Mouse (Mus musculus): Measurements from ENCODE around the gene Tnfrsf19. TPM values are rescaled to one million over a fixed set of nuclear protein-coding genes. Genes with fewer than 3 reads are reported as not detected.

The Tnfrsf19 gene
- polyA plus RNA-seq, 1 experiment from 2014 or later: 28.9 TPM

- Histone ChIP-seq H3K4me1 (replicated peaks) (peaks cover 49% of the 10 kb centered on the region), H3K27ac (ENCODE audit: poor library complexity, severe bottlenecking) (no peak overlapping the region), H3K27me3 (replicated peaks) (no peaks in the 10 kb centered on the region), H3K4me2 (no peak overlapping the region), H3K4me3 (no peak overlapping the region), H3K9ac (no peak overlapping the region), H3K9me3 (replicated peaks) (no peaks in the 10 kb centered on the region), H3K36me3 (0 out of 2 replicates have a peak, but pooled peaks cover 4% of the 10 kb centered on the region)
- ATAC-seq (ENCODE audit: insufficient number of reproducible peaks, low FRiP score): no peak
- WGBS: 86% methylated on average over 4 of the region's 4 CpGs
Observed at GRCm38 (mm10) chr14:60992144-60992543, 54.1 kb downstream of the Tnfrsf19 start.

GRCm38 (mm10) chr14:60988228-60988627 is 58.1 kb downstream of the Tnfrsf19 start:
- H3K4me2 ChIP-seq: no peak overlapping the region
- H3K4me1 ChIP-seq (replicated peaks): peaks cover 34% of the 10 kb centered on the region
- peak overlapping the region; percentile 9; the same call in 1 of the 2 replicates for H3K27ac ChIP-seq (ENCODE audit: poor library complexity, severe bottlenecking)
- H3K27me3 ChIP-seq (replicated peaks): no peaks in the 10 kb centered on the region
- H3K9me3 ChIP-seq (replicated peaks): no peaks in the 10 kb centered on the region
- 0 out of 2 replicates have a peak, but pooled peaks cover 4% of the 10 kb centered on the region for H3K36me3 ChIP-seq
- no peak overlapping the region for H3K4me3 ChIP-seq
- no peak for ATAC-seq (ENCODE audit: insufficient number of reproducible peaks, low FRiP score)
- WGBS: 39% methylated on average over 6 of the region's 6 CpGs
- no peak overlapping the region for H3K9ac ChIP-seq

DNA sequence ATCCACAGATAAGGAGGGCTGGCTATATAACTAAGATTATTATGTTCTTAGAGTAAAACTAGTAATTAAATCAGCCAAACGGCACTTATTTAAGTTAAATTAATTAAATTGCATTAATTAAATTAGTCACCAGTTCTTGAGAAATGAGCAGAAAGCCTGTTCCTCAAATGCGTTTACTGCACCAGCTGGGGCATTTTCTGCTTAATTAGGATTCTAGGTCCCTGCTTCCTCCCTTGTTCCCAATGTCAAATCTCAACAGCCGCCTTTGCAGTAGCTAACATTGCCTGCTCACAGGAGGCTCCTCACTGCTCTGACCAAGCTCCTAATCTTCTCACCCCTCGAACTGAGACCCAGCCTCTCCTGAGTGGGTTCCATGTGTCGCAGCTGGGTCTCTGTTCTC is 59.4 kb downstream of the Tnfrsf19 start:
- Histone ChIP-seq H3K36me3 (0 out of 2 replicates have a peak, but pooled peaks cover 6% of the 10 kb centered on the region), H3K27me3 (replicated peaks) (no peaks in the 10 kb centered on the region), H3K4me2 (no peak overlapping the region), H3K9me3 (replicated peaks) (no peaks in the 10 kb centered on the region), H3K4me1 (replicated peaks) (peaks cover 31% of the 10 kb centered on the region), H3K9ac (no peak overlapping the region), H3K4me3 (no peak overlapping the region), H3K27ac (ENCODE audit: poor library complexity, severe bottlenecking) (no peak overlapping the region)
- 61% methylated on average over 5 of the region's 5 CpGs for WGBS
- no peak for ATAC-seq (ENCODE audit: insufficient number of reproducible peaks, low FRiP score)

DNA sequence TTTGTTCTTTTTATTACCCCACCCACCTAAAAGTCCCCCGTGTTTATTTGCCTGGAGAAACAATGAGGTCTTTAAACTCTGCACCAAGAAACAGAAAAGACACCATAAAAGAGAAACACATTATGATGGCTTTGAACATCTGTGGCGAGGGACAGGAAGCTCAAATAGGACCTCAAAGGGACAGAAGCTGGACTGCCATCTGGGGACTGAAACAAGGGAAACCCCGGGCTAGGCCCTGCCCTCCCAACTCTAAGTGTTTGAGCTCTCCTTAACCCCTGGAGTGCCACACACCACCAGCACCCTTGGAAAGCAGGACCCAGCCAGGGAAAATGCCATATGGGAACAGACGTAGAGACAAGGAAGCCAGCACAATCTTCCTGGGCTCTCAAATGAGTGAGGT is 61.2 kb downstream of the Tnfrsf19 start:
- Histone ChIP-seq H3K27ac (ENCODE audit: poor library complexity, severe bottlenecking) (no peak overlapping the region), H3K4me3 (no peak overlapping the region), H3K27me3 (replicated peaks) (no peaks in the 10 kb centered on the region), H3K9ac (no peak overlapping the region), H3K4me1 (replicated peaks) (peaks cover 29% of the 10 kb centered on the region), H3K4me2 (no peak overlapping the region), H3K9me3 (replicated peaks) (no peaks in the 10 kb centered on the region), H3K36me3 (0 out of 2 replicates have a peak, but pooled peaks cover 4% of the 10 kb centered on the region)
- WGBS: 39% methylated on average over 4 of the region's 4 CpGs
- no peak for ATAC-seq (ENCODE audit: insufficient number of reproducible peaks, low FRiP score)

GRCm38 (mm10) chr14:60984266-60984665 is 62.0 kb downstream of the Tnfrsf19 start:
- ATAC-seq (ENCODE audit: insufficient number of reproducible peaks, low FRiP score): no peak
- Histone ChIP-seq H3K27ac (ENCODE audit: poor library complexity, severe bottlenecking) (no peak overlapping the region), H3K9me3 (replicated peaks) (no peaks in the 10 kb centered on the region)

DNA sequence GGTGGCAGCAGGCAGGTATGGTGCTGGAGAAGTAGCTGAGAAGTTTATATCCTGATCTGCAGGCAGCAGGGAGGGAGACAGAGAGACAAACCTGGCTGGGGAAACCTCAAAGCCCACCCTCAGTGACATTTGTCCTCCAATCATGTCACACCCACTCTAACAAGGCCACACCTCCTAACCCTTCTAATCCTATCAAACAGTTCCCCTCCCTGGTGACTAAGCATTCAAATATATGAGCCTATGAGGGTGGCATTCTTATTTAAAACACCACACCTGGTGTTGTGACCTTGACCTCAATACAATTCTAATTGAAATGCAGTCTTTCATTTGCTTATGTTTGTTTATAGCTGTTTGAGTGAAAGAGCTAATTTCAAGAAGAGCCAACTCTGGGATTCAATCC is 64.2 kb downstream of the Tnfrsf19 start:
- H3K27me3 ChIP-seq (replicated peaks): no peaks in the 10 kb centered on the region
- 0 out of 2 replicates have a peak, but pooled peaks cover 4% of the 10 kb centered on the region for H3K36me3 ChIP-seq
- no peak for ATAC-seq (ENCODE audit: insufficient number of reproducible peaks, low FRiP score)
- H3K4me3 ChIP-seq: no peak overlapping the region
- H3K4me2 ChIP-seq: no peak overlapping the region
- peaks cover 12% of the 10 kb centered on the region for H3K4me1 ChIP-seq (replicated peaks)
- H3K9me3 ChIP-seq (replicated peaks): no peaks in the 10 kb centered on the region
- no peak overlapping the region for H3K27ac ChIP-seq (ENCODE audit: poor library complexity, severe bottlenecking)
- H3K9ac ChIP-seq: no peak overlapping the region

More at GRCm38 (mm10) chr14:60984266-60984665, 62.0 kb downstream of the Tnfrsf19 start:
- WGBS: 55% methylated on average over 6 of the region's 6 CpGs
- Histone ChIP-seq H3K27me3 (replicated peaks) (no peaks in the 10 kb centered on the region), H3K9ac (no peak overlapping the region), H3K36me3 (0 out of 2 replicates have a peak, but pooled peaks cover 4% of the 10 kb centered on the region), H3K4me1 (replicated peaks) (peaks cover 29% of the 10 kb centered on the region), H3K4me3 (no peak overlapping the region), H3K4me2 (no peak overlapping the region)

GRCm38 (mm10) chr14:60980244-60980887 is 65.9 kb downstream of the Tnfrsf19 start:
- peaks cover 10% of the 10 kb centered on the region; the same call in 1 of the 2 replicates for H3K4me1 ChIP-seq (replicated peaks)
- no peaks in the 10 kb centered on the region for H3K27me3 ChIP-seq (replicated peaks)
- H3K4me2 ChIP-seq: no peak overlapping the region
- no peaks in the 10 kb centered on the region for H3K9me3 ChIP-seq (replicated peaks)
- no peak for ATAC-seq (ENCODE audit: insufficient number of reproducible peaks, low FRiP score)
- whole genome bisulfite sequencing: 88% methylated on average over 5 of the region's 5 CpGs
- no peak overlapping the region for H3K9ac ChIP-seq
- H3K4me3 ChIP-seq: no peak overlapping the region
- no peak overlapping the region for H3K27ac ChIP-seq (ENCODE audit: poor library complexity, severe bottlenecking)
- H3K36me3 ChIP-seq: 0 out of 2 replicates have a peak, but pooled peaks cover 4% of the 10 kb centered on the region

DNA sequence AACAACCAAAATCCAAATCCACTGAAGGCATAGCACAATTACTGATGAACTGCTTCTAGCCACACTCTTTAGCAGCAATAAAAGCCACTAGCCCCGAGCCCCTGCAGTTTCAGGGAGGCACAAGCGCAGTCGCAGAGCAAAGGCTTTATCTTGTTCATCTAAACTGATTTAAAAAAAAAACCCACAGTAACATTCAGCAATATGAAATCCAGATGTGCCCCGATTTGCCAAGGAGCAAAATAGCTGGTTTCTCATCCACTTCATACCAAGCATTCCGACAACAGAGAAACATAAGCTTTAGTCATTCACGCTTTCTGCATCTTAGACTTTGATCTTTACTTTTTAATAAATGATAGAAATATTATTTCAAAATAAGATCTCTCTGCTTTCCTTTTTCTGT is 68.2 kb downstream of the Tnfrsf19 start:
- H3K4me1 ChIP-seq (replicated peaks): no peaks in the 10 kb centered on the region

GRCm38 (mm10) chr14:60976231-60976630 is 70.1 kb downstream of the Tnfrsf19 start:
- Histone ChIP-seq H3K27ac (ENCODE audit: poor library complexity, severe bottlenecking) (no peak overlapping the region), H3K9me3 (replicated peaks) (no peaks in the 10 kb centered on the region), H3K4me2 (no peak overlapping the region), H3K27me3 (replicated peaks) (no peaks in the 10 kb centered on the region), H3K36me3 (peaks cover 28% of the 10 kb centered on the region), H3K4me1 (replicated peaks) (no peaks in the 10 kb centered on the region), H3K4me3 (no peak overlapping the region), H3K9ac (no peak overlapping the region)
- WGBS: 77% methylated on average over 3 of the region's 3 CpGs
- no peak for ATAC-seq (ENCODE audit: insufficient number of reproducible peaks, low FRiP score)

More for the DNA sequence above, 68.2 kb downstream of the Tnfrsf19 start:
- Histone ChIP-seq H3K9ac (no peak overlapping the region), H3K27me3 (replicated peaks) (no peaks in the 10 kb centered on the region), H3K27ac (ENCODE audit: poor library complexity, severe bottlenecking) (no peak overlapping the region), H3K4me3 (no peak overlapping the region), H3K9me3 (replicated peaks) (no peaks in the 10 kb centered on the region), H3K4me2 (no peak overlapping the region), H3K36me3 (peaks cover 15% of the 10 kb centered on the region)
- ATAC-seq (ENCODE audit: insufficient number of reproducible peaks, low FRiP score): no peak
- 79% methylated on average over 6 of the region's 6 CpGs for WGBS

DNA sequence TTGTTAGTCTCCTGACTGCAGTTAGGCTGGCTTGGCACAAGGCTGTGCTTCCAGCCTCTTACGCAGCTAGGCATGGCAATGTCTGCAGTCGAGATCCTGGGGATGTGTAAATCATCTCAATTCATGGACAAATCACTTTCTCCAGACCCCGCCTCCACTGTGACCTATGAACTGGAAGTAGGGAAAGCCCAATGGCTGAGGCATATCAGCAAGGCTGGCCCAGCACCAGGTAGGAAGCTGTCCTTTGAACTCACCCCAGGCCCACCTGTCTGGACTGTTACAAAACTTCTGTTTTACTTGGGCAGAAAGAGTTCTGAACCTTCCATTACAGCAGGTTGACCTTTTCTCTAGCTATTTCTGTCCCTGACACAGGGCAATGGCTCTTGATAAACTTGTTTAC is 70.6 kb downstream of the Tnfrsf19 start:
- Histone ChIP-seq H3K4me1 (replicated peaks) (no peaks in the 10 kb centered on the region), H3K4me2 (no peak overlapping the region), H3K27ac (ENCODE audit: poor library complexity, severe bottlenecking) (no peak overlapping the region), H3K9ac (no peak overlapping the region), H3K27me3 (replicated peaks) (no peaks in the 10 kb centered on the region), H3K36me3 (peaks cover 31% of the 10 kb centered on the region), H3K4me3 (no peak overlapping the region), H3K9me3 (replicated peaks) (no peaks in the 10 kb centered on the region)
- WGBS: 83% methylated on average over 3 of the region's 3 CpGs
- no peak for ATAC-seq (ENCODE audit: insufficient number of reproducible peaks, low FRiP score)

DNA sequence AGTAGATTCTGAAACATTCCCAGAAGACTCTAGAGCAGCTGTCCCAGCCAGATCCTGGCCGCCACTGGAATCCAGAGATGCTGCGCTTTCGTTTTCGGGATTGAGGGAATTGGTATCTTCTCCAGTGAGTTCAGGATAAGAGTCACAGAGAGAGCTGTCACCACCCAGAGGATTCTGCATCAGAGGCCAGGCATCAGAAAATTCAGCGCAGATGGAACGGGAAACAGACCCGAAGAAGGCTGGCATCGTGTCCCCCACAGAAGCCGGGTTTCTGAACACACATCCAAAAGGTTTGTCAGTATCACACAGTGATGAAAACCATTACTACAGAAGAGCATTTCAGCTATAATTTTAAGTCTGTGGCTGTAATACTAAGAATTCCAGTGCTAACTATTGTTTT is 75.3 kb downstream of the Tnfrsf19 start:
- Histone ChIP-seq H3K36me3 (peaks cover 46% of the 10 kb centered on the region), H3K27ac (ENCODE audit: poor library complexity, severe bottlenecking) (no peak overlapping the region), H3K4me2 (no peak overlapping the region), H3K9me3 (replicated peaks) (no peaks in the 10 kb centered on the region), H3K27me3 (replicated peaks) (no peaks in the 10 kb centered on the region), H3K4me3 (no peak overlapping the region), H3K4me1 (replicated peaks) (no peaks in the 10 kb centered on the region), H3K9ac (no peak overlapping the region)
- ATAC-seq (ENCODE audit: insufficient number of reproducible peaks, low FRiP score): no peak
- 79% methylated on average over 9 of the region's 9 CpGs for WGBS

- H3K27ac ChIP-seq (ENCODE audit: poor library complexity, severe bottlenecking): no peak overlapping the region
- no peak overlapping the region for H3K4me3 ChIP-seq
- H3K36me3 ChIP-seq: peaks cover 28% of the 10 kb centered on the region
- H3K4me2 ChIP-seq: no peak overlapping the region
- ATAC-seq (ENCODE audit: insufficient number of reproducible peaks, low FRiP score): no peak
- no peaks in the 10 kb centered on the region for H3K27me3 ChIP-seq (replicated peaks)
- H3K9ac ChIP-seq: no peak overlapping the region
- no peaks in the 10 kb centered on the region for H3K9me3 ChIP-seq (replicated peaks)
- WGBS: 87% methylated on average over 4 of the region's 4 CpGs
- no peaks in the 10 kb centered on the region for H3K4me1 ChIP-seq (replicated peaks)
Observed at GRCm38 (mm10) chr14:60966061-60966460, 80.2 kb downstream of the Tnfrsf19 start.

All from heart, embryonic 12.5 days (tissue).